ENCODE assay signal across 11 mouse cellular contexts in genomic region chr9:36820969-36821643, GRCm38 (mm10). TPM values are rescaled to one million over a fixed set of nuclear protein-coding genes. Genes with fewer than 3 reads are reported as not detected.
DNase-seq lines count a peak whose midpoint lies in the region; ATAC-seq and TF ChIP-seq lines count a peak whose summit lies in the region.
"Had no signal": no experiment of that assay in that cellular context is flagged by ENCODE, and none has a peak within 500 bp of the region (broad histone marks: within the 10 kb centered on the region; RNA-seq: fewer than 3 reads in every experiment).

No protein-coding gene starts in this region.

- no peak for TF ChIP-seq POLR2A in cortical plate, adult 2 months (IDR thresholded peaks at IDR 0.05; ENCODE audit: extremely low read depth, insufficient read depth, low read length)

- no peak overlapping the region for H3K4me3 ChIP-seq in kidney, embryonic 15.5 days (replicated peaks)
- H3K4me3 ChIP-seq in cortical plate, adult 2 months (ENCODE audit: insufficient read depth, low read length) = no peak overlapping the region; the same call in 1 of the 2 replicates
- H3K4me3 ChIP-seq in forebrain, postnatal 0 days (ENCODE audit: low read depth, low read length) = peak overlapping the region; percentile 32
- peak overlapping the region; percentile 37 for H3K4me3 ChIP-seq in midbrain, embryonic 12.5 days

- no peaks in the 10 kb centered on the region for H3K9me3 ChIP-seq in kidney, embryonic 15.5 days (replicated peaks)
- H3K9me3 ChIP-seq in forebrain, postnatal 0 days (ENCODE audit: low read length) = no peaks in the 10 kb centered on the region
- no peaks in the 10 kb centered on the region for H3K9me3 ChIP-seq in midbrain, embryonic 12.5 days

- peak overlapping the region; percentile 8 for H3K4me2 ChIP-seq in kidney, embryonic 15.5 days
- peak overlapping the region; percentile 49 for H3K4me2 ChIP-seq in forebrain, postnatal 0 days (ENCODE audit: low read depth)
- peak overlapping the region; percentile 57 for H3K4me2 ChIP-seq in midbrain, embryonic 12.5 days (replicated peaks)

- WGBS in kidney, embryonic 15.5 days = 52% methylated on average over 9 of the region's 9 CpGs
- WGBS in forebrain, postnatal 0 days = 14% methylated on average over 9 of the region's 9 CpGs
- 25% methylated on average over 9 of the region's 9 CpGs for WGBS in midbrain, embryonic 12.5 days

- no peak overlapping the region for H3K27ac ChIP-seq in kidney, embryonic 15.5 days
- 0 out of 2 replicates have a peak overlapping the region, but pooled peaks have one; percentile 63 for H3K27ac ChIP-seq in cortical plate, adult 2 months (ENCODE audit: insufficient read depth, low read length)
- H3K27ac ChIP-seq in forebrain, postnatal 0 days (ENCODE audit: low read depth, low read length) = peak overlapping the region; percentile 97
- peak overlapping the region; percentile 99 for H3K27ac ChIP-seq in midbrain, embryonic 12.5 days (replicated peaks)
- H3K27ac ChIP-seq: macrophage had no signal

- H3K36me3 ChIP-seq in kidney, embryonic 15.5 days = no peaks in the 10 kb centered on the region
- H3K36me3 ChIP-seq in forebrain, postnatal 0 days (ENCODE audit: insufficient read depth) = no peaks in the 10 kb centered on the region
- no peaks in the 10 kb centered on the region for H3K36me3 ChIP-seq in midbrain, embryonic 12.5 days

- no peak overlapping the region for H3K9ac ChIP-seq in kidney, embryonic 15.5 days
- peak overlapping the region; percentile 50 for H3K9ac ChIP-seq in forebrain, postnatal 0 days
- H3K9ac ChIP-seq in midbrain, embryonic 12.5 days (replicated peaks) = peak overlapping the region; percentile 39; the same call in 1 of the 2 replicates

- peaks cover 7% of the 10 kb centered on the region; the same call in 1 of the 2 replicates for H3K4me1 ChIP-seq in kidney, embryonic 15.5 days
- H3K4me1 ChIP-seq in cortical plate, adult 2 months (ENCODE audit: control insufficient read depth, insufficient read depth, low read length) = peaks cover 12% of the 10 kb centered on the region
- peaks cover 15% of the 10 kb centered on the region for H3K4me1 ChIP-seq in forebrain, postnatal 0 days (ENCODE audit: insufficient read depth)
- H3K4me1 ChIP-seq in midbrain, embryonic 12.5 days = peaks cover 16% of the 10 kb centered on the region; the same call in 1 of the 2 replicates

- DNase-seq in kidney, postnatal 14 days = no peak
- no peak for DNase-seq in forebrain, postnatal 0 days
- no peak for DNase-seq in adrenal gland, adult 18-20 months (ENCODE audit: low spot score in 2 of 2)
- DNase-seq in adrenal gland, adult 8-10 months = no peak
- DNase-seq in kidney, adult 18-20 months = no peak
- DNase-seq: kidney, adult 8-10 months had no signal

- no peak for ATAC-seq in kidney, embryonic 15.5 days (replicated peaks; ENCODE audit: low FRiP score)
- peak; percentile 85 for ATAC-seq in forebrain, postnatal 0 days
- ATAC-seq in midbrain, embryonic 12.5 days (ENCODE audit: low FRiP score, low read depth) = peak; percentile 86

- H3K27me3 ChIP-seq in kidney, embryonic 15.5 days = no peaks in the 10 kb centered on the region
- no peaks in the 10 kb centered on the region for H3K27me3 ChIP-seq in forebrain, postnatal 0 days (ENCODE audit: insufficient read depth, low read length)
- H3K27me3 ChIP-seq in midbrain, embryonic 12.5 days = no peaks in the 10 kb centered on the region
- H3K27me3 ChIP-seq: CH12.LX had no signal

- TF ChIP-seq CTCF in cortical plate, adult 2 months (IDR thresholded peaks at IDR 0.05; ENCODE audit: extremely low read depth, insufficient read depth, low read length) = no peak
- peak; percentile 58 for TF ChIP-seq CTCF in forebrain, postnatal 0 days (IDR thresholded peaks at IDR 0.05; ENCODE audit: low read depth)

RNA-seq across cellular contexts. Expression of gene Fez1, which starts 0.6 kb away (rescaled TPM):
- polyA plus RNA-seq in kidney, embryonic 15.5 days (2015; fragmentation: Nextera tagmentation; extraction: Ambion mirVana) = 5.1 and 7.2 TPM in 2 replicates
- 318 and 330 TPM in 2 replicates for polyA plus RNA-seq in cortical plate, adult 2 months (2012; rRNA removed)
- total RNA-seq in forebrain, postnatal 0 days (2014; rRNA removed) = 586 and 786 TPM in 2 replicates
- 644 and 657 TPM in 2 replicates for polyA plus RNA-seq in forebrain, postnatal 0 days (2015; fragmentation: Nextera tagmentation; extraction: Ambion mirVana)
- 452 and 456 TPM in 2 replicates for polyA plus RNA-seq in midbrain, embryonic 12.5 days (2016; fragmentation: Nextera tagmentation; extraction: Ambion mirVana)
- 1 to 10 TPM; 4.0 to 5.9 TPM for total RNA-seq in adrenal gland, adult 18-20 months (2021)
- 10 to 100 TPM in 1 of 4 experiments, 1 to 10 TPM in 3; 5.7 to 10.3 (median 7.5) TPM for total RNA-seq in adrenal gland, adult 8-10 months (2022)
- total RNA-seq: CH12.LX had no signal
- polyA plus RNA-seq: macrophage had no signal

RNA-seq across cellular contexts. Expression of gene Ei24, which starts 23.9 kb away (rescaled TPM):
- polyA plus RNA-seq in kidney, embryonic 15.5 days (2015; fragmentation: Nextera tagmentation; extraction: Ambion mirVana) = 114 and 116 TPM in 2 replicates
- 117 and 119 TPM in 2 replicates for polyA plus RNA-seq in cortical plate, adult 2 months (2012; rRNA removed)
- total RNA-seq in forebrain, postnatal 0 days (2014; rRNA removed) = 93.8 and 103 TPM in 2 replicates
- polyA plus RNA-seq in forebrain, postnatal 0 days (2015; fragmentation: Nextera tagmentation; extraction: Ambion mirVana) = 101 and 112 TPM in 2 replicates
- polyA plus RNA-seq in midbrain, embryonic 12.5 days (2016; fragmentation: Nextera tagmentation; extraction: Ambion mirVana) = 107 and 109 TPM in 2 replicates
- total RNA-seq in adrenal gland, adult 18-20 months (2021) = 100 to 1,000 TPM; 118 to 130 TPM
- 100 to 1,000 TPM; 117 to 124 (median 122) TPM for total RNA-seq in adrenal gland, adult 8-10 months (2022)

RNA-seq across cellular contexts. Expression of gene Stt3a, which starts 53.6 kb away (rescaled TPM):
- 288 and 309 TPM in 2 replicates for polyA plus RNA-seq in kidney, embryonic 15.5 days (2015; fragmentation: Nextera tagmentation; extraction: Ambion mirVana)
- 39.6 and 47.4 TPM in 2 replicates for polyA plus RNA-seq in cortical plate, adult 2 months (2012; rRNA removed)
- total RNA-seq in forebrain, postnatal 0 days (2014; rRNA removed) = 39.2 and 53.9 TPM in 2 replicates
- 46.8 and 67.5 TPM in 2 replicates for polyA plus RNA-seq in forebrain, postnatal 0 days (2015; fragmentation: Nextera tagmentation; extraction: Ambion mirVana)
- polyA plus RNA-seq in midbrain, embryonic 12.5 days (2016; fragmentation: Nextera tagmentation; extraction: Ambion mirVana) = 132 and 165 TPM in 2 replicates
- 100 to 1,000 TPM; 210 to 266 TPM for total RNA-seq in adrenal gland, adult 18-20 months (2021)
- 100 to 1,000 TPM; 245 to 300 (median 274) TPM for total RNA-seq in adrenal gland, adult 8-10 months (2022)

Comparison
In these comparisons a context has a peak if more than half of its experiments do, and no peak if none do; other contexts are left out.
1. H3K4me3 ChIP-seq: peak in forebrain, postnatal 0 days (single experiment) and midbrain, embryonic 12.5 days (single experiment); none in kidney, embryonic 15.5 days (single experiment) and cortical plate, adult 2 months (single experiment).
2. RNA of gene Fez1, which starts 0.6 kb away (polyA plus RNA-seq): 644 to 657 TPM in forebrain, postnatal 0 days, 452 to 456 TPM in midbrain, embryonic 12.5 days and 318 to 330 TPM in cortical plate, adult 2 months; 5.1 to 7.2 TPM in kidney, embryonic 15.5 days; every median in the first group is over 10 times any median in the second.
3. Peak in every context shown above with its lines, with median percentiles within 50 percentile points of each other: H3K4me2 ChIP-seq.